Mouse (Mus musculus) kidney, postnatal 36 days (tissue): ENCODE data around the gene Bicdl1.

Experiments used
- DNase-seq, 2 experiments: peaks; one replicate each; pipeline ENCODE4 v3.0.0; 2021 to 2022; ENCODE audit warnings: mixed read lengths in 2 of 2

The Bicdl1 gene

GRCm38 (mm10) chr5:115623694-115624440 is 107.6 kb downstream of the Bicdl1 start:
- no peak for DNase-seq

GRCm38 (mm10) chr5:115622686-115623085 is 108.7 kb downstream of the Bicdl1 start:
- no peak for DNase-seq

DNA sequence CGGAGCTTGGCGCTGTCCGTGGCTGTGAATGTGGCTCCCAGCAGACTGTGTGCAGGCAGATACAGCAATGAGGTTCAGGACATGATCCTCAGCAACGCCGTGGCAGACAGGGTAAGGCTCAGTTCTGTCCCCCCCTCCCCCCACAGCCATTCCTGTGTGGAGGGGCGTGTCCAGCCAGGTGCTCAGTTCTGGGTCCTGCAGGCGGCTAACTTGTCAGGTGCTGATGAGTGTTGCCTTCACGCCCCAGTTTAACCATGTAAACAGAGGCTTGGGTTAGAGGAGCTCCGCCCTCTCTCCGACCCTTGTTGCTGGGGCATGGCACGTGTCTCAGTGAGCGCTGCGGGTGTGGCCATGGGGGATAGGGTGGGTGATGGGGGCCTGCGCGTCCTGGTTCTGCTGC is 111.7 kb downstream of the Bicdl1 start:
- DNase-seq = no peak

DNA sequence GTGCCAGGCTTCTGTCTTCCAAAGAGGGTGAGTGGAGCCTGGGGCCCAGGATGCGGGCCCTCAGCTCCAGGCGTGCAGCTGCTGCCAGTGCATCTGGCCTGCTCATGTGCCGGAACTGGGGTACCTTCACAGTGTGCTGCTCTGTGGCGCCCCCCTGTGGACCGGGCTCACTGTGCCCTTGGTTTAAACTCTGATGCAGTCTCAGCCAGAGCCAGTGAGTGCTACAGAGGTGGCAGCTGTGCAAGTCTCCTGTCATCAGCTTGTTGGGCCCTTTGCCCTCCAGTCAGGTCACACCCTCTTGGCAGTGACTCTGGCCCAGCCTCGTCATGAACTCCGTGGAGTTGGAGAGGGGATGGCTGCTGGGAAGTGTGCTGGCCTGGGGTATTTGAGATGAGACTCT is 116.5 kb downstream of the Bicdl1 start:
- peak; percentile 32 to 85 for DNase-seq

- DNase-seq = no peak
Observed at GRCm38 (mm10) chr5:115613332-115613731, 118.1 kb downstream of the Bicdl1 start.

- DNase-seq = no peak
Observed at GRCm38 (mm10) chr5:115611566-115611965, 119.9 kb downstream of the Bicdl1 start.

DNA sequence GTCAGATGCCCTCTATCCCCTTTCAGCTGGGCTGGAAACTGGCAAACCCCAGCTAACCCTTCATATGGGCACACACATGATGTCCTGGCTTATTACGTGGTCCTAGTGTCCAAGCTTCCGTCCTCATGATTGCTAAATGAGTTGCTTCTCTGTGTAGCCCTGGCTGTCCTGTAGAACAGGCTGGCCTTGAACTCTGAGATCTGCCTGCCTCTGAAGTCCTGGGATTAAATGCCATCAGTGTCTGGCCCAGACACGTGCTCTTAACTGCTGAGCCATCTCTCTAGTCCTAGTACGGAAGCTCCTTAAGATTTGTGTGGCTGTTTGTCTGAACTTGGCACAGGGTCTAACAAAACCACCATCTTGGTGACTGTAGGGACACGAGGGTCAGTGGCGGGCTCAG is 127.9 kb downstream of the Bicdl1 start:
- DNase-seq = no peak
